In the genomic region with DNA sequence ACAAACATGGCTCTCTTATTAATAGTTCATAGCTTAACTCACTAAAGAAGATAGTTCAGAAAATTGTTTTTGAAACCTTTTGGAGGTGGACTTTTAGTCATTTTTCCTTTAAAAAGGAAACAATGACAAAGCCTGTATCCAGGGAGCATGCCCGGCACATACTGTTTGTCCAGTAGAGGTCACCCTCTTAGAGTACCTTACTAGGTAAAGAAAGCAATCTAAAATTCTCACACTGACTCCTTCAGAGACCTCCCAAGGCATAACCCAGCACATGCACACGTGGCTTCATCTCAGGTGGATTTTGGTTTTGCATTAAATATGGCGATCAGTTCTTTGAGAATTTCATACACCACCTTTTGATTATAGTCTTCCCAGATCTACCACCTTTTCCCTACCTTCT, we compare ENCODE assay signal across 9 mouse cellular contexts. TPM values are rescaled to one million over a fixed set of nuclear protein-coding genes. Genes with fewer than 3 reads are reported as not detected.
DNase-seq lines count a peak whose midpoint lies in the region; ATAC-seq and TF ChIP-seq lines count a peak whose summit lies in the region.
"Had no signal": no experiment of that assay in that cellular context is flagged by ENCODE, and none has a peak within 500 bp of the region (broad histone marks: within the 10 kb centered on the region; RNA-seq: fewer than 3 reads in every experiment).

No protein-coding gene starts in this region.

- no peaks in the 10 kb centered on the region for H3K27me3 ChIP-seq in heart, postnatal 0 days (ENCODE audit: control insufficient read depth, insufficient read depth, low read length)
- H3K27me3 ChIP-seq in lung, embryonic 14.5 days (ENCODE audit: insufficient read depth, low read length): no peaks in the 10 kb centered on the region
- H3K27me3 ChIP-seq in midbrain, postnatal 0 days (ENCODE audit: insufficient read depth, low read length): no peaks in the 10 kb centered on the region
- H3K27me3 ChIP-seq: heart, embryonic 13.5 days had no signal

- TF ChIP-seq EP300 in heart, postnatal 0 days (IDR thresholded peaks at IDR 0.05; ENCODE audit: low read depth): no peak

- H3K9ac ChIP-seq in heart, postnatal 0 days (replicated peaks; ENCODE audit: low read depth, low read length): no peak overlapping the region
- no peak overlapping the region for H3K9ac ChIP-seq in lung, embryonic 14.5 days
- no peak overlapping the region for H3K9ac ChIP-seq in midbrain, postnatal 0 days (replicated peaks; ENCODE audit: low read length, poor library complexity, severe bottlenecking)
- H3K9ac ChIP-seq: heart, embryonic 13.5 days had no signal

- TF ChIP-seq CTCF in heart, postnatal 0 days (IDR thresholded peaks at IDR 0.05; ENCODE audit: low read depth): peak; percentile 52
- peak; percentile 41 for TF ChIP-seq CTCF in lung, embryonic 14.5 days (IDR thresholded peaks at IDR 0.05; ENCODE audit: low read depth)
- peak; percentile 56 for TF ChIP-seq CTCF in midbrain, postnatal 0 days (IDR thresholded peaks at IDR 0.05)

- no peak overlapping the region for H3K27ac ChIP-seq in heart, postnatal 0 days (ENCODE audit: low read depth)
- no peak overlapping the region for H3K27ac ChIP-seq in lung, embryonic 14.5 days (ENCODE audit: low read depth)
- H3K27ac ChIP-seq in midbrain, postnatal 0 days (ENCODE audit: low read depth, low read length): no peak overlapping the region
- H3K27ac ChIP-seq: heart, embryonic 13.5 days had no signal

- ATAC-seq in heart, postnatal 0 days (ENCODE audit: insufficient read depth, low read depth): 0 out of 2 replicates have a peak, but pooled peaks have one; percentile 57
- ATAC-seq in lung, embryonic 14.5 days (ENCODE audit: insufficient read depth): no peak; the same call in 1 of the 2 replicates
- 0 out of 2 replicates have a peak, but pooled peaks have one; percentile 39 for ATAC-seq in common myeloid progenitor, adult 5-6 weeks (replicated peaks; ENCODE audit: low read depth, poor library complexity, severe bottlenecking)
- ATAC-seq in midbrain, postnatal 0 days (ENCODE audit: low FRiP score): peak; percentile 41; the same call in 1 of the 2 replicates

- peaks cover 35% of the 10 kb centered on the region for H3K36me3 ChIP-seq in heart, postnatal 0 days (replicated peaks; ENCODE audit: control insufficient read depth, insufficient read depth, low read length)
- H3K36me3 ChIP-seq in lung, embryonic 14.5 days (ENCODE audit: insufficient read depth): no peaks in the 10 kb centered on the region
- H3K36me3 ChIP-seq in midbrain, postnatal 0 days (ENCODE audit: insufficient read depth, low read length): peaks cover 9% of the 10 kb centered on the region

- no peaks in the 10 kb centered on the region for H3K4me1 ChIP-seq in heart, postnatal 0 days (ENCODE audit: control insufficient read depth, insufficient read depth)
- no peaks in the 10 kb centered on the region for H3K4me1 ChIP-seq in lung, embryonic 14.5 days (ENCODE audit: insufficient read depth)
- H3K4me1 ChIP-seq in midbrain, postnatal 0 days (ENCODE audit: insufficient read depth, low read length): no peaks in the 10 kb centered on the region

- H3K4me3 ChIP-seq in heart, postnatal 0 days (ENCODE audit: low read depth, low read length): no peak overlapping the region
- no peak overlapping the region for H3K4me3 ChIP-seq in lung, embryonic 14.5 days (ENCODE audit: low read depth, low read length)
- H3K4me3 ChIP-seq in midbrain, postnatal 0 days (ENCODE audit: low read depth, low read length): no peak overlapping the region
- H3K4me3 ChIP-seq: heart, embryonic 13.5 days had no signal

- 44% methylated on average over 3 of the region's 3 CpGs for WGBS in heart, postnatal 0 days
- WGBS in lung, embryonic 14.5 days: 43% methylated on average over 3 of the region's 3 CpGs
- 48% methylated on average over 3 of the region's 3 CpGs for WGBS in midbrain, postnatal 0 days

- no peak overlapping the region for H3K4me2 ChIP-seq in heart, postnatal 0 days (ENCODE audit: low read depth, low read length)
- H3K4me2 ChIP-seq in lung, embryonic 14.5 days: no peak overlapping the region
- no peak overlapping the region for H3K4me2 ChIP-seq in midbrain, postnatal 0 days (ENCODE audit: low read depth, low read length, poor library complexity, severe bottlenecking)
- H3K4me2 ChIP-seq: heart, embryonic 13.5 days had no signal

- DNase-seq in heart, postnatal 0 days (ENCODE audit: low spot score): peak; percentile 70
- no peak for DNase-seq in heart, postnatal 4 days
- DNase-seq in lung, embryonic 14.5 days: peak; percentile 46
- DNase-seq in lung, adult 18-20 months: no peak
- DNase-seq in midbrain, postnatal 0 days (ENCODE audit: low spot score): no peak
- DNase-seq in ovary, postnatal 14 days (ENCODE audit: low spot score): no peak

- H3K9me3 ChIP-seq in heart, postnatal 0 days (replicated peaks; ENCODE audit: control insufficient read depth, low read length): no peaks in the 10 kb centered on the region
- no peaks in the 10 kb centered on the region for H3K9me3 ChIP-seq in lung, embryonic 14.5 days (ENCODE audit: low read depth, low read length)
- no peaks in the 10 kb centered on the region for H3K9me3 ChIP-seq in midbrain, postnatal 0 days (ENCODE audit: low read length)
- H3K9me3 ChIP-seq: heart, embryonic 13.5 days had no signal

RNA-seq across cellular contexts. Expression of a gene that starts 14.7 kb away (rescaled TPM):
- total RNA-seq in heart, postnatal 0 days (2014; rRNA removed; ENCODE audit: low replicate concordance): 1.2 TPM in 1 of 2 replicates, not detected in the other
- polyA plus RNA-seq in heart, postnatal 0 days (2015; fragmentation: Nextera tagmentation; extraction: Ambion mirVana): 1.9 and 2.5 TPM in 2 replicates
- 1 to 10 TPM; 1.3 to 1.9 TPM for total RNA-seq in heart, postnatal 4 days (2021)
- 4.7 and 5.6 TPM in 2 replicates for polyA plus RNA-seq in lung, embryonic 14.5 days (2014; fragmentation: Nextera tagmentation; extraction: Ambion mirVana)
- total RNA-seq in common myeloid progenitor, adult 5-6 weeks (2017): not detected in 2 replicates
- 237 and 255 TPM in 2 replicates for total RNA-seq in midbrain, postnatal 0 days (2014; rRNA removed)
- 634 and 693 TPM in 2 replicates for polyA plus RNA-seq in midbrain, postnatal 0 days (2015; fragmentation: Nextera tagmentation; extraction: Ambion mirVana)
- total RNA-seq: neutrophil, adult 5-6 weeks had no signal

Comparison
In these comparisons a context has a peak if more than half of its experiments do, and no peak if none do; other contexts are left out.
1. DNase-seq: peak in heart, postnatal 0 days (single experiment) and lung, embryonic 14.5 days (single experiment); none in heart, postnatal 4 days (single experiment), lung, adult 18-20 months (0 of 2), midbrain, postnatal 0 days (single experiment) and ovary, postnatal 14 days (single experiment).
2. RNA of a gene that starts 14.7 kb away (total RNA-seq): 237 to 255 TPM in midbrain, postnatal 0 days; 1.3 to 1.9 TPM in heart, postnatal 4 days, 1.2 TPM in heart, postnatal 0 days and not detected in common myeloid progenitor, adult 5-6 weeks; every median in the first group is over 10 times any median in the second.
3. Peak in every context shown above with its lines, with median percentiles within 50 percentile points of each other: CTCF ChIP-seq.